Mouse (Mus musculus) C2C12 (cell line): ENCODE results near the gene Ttbk1.

Experiments
- CEBPB ChIP-seq: IDR thresholded peaks from one replicate; pipeline ENCODE4 v1.6.1; 2011; ENCODE audit warnings: low read depth, mild to moderate bottlenecking, control low read depth, moderate library complexity
- CTCF ChIP-seq: IDR thresholded peaks from one replicate; pipeline ENCODE4 v1.5.1; 2011; ENCODE audit not compliant: control insufficient read depth, insufficient read depth, insufficient read length
- FOSL1 ChIP-seq: IDR thresholded peaks from one replicate; pipeline ENCODE4 v1.8.0; 2011; ENCODE audit warnings: mild to moderate bottlenecking, low read length; ENCODE audit not compliant: poor library complexity, insufficient read depth, severe bottlenecking
- MYOD1 ChIP-seq: IDR thresholded peaks from one replicate; pipeline ENCODE4 v1.6.1; 2011; ENCODE audit warnings: low read depth; ENCODE audit not compliant: control insufficient read depth, insufficient read length
- MYOG ChIP-seq: IDR thresholded peaks from one replicate; pipeline ENCODE4 v1.6.1; 2011; ENCODE audit not compliant: control insufficient read depth, insufficient read length; ENCODE audit errors: extremely low read depth
- USF1 ChIP-seq: IDR thresholded peaks from one replicate; pipeline ENCODE4 v1.6.1; 2011; ENCODE audit warnings: low read depth, mild to moderate bottlenecking, control low read depth, moderate library complexity

DNA sequence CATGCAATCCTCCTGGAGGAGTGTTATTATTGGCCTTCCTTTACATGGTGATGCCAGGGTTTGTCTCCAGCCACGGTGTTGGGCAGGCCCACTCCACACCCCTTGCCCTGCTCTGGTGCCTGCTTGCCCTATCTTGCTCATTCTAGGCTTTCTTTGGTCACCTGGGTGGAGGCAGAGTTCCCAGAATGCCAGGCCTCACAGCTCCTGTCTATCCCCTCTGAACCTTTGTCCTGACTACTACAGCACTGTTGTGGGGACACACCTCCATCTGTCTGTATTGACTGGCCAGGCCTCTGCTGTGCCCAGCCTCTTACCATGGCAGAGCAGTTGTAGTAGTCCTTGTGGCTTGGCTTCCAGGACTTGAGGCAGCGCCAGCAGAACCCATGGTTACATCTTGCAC, 15.3 kb upstream of the Ttbk1 start:
- no peak for TF ChIP-seq CTCF
- TF ChIP-seq MYOD1 = no peak
- no peak for TF ChIP-seq USF1
- TF ChIP-seq MYOG = no peak
- no peak for TF ChIP-seq CEBPB
- TF ChIP-seq FOSL1 = no peak
